Mouse (Mus musculus) bone marrow macrophage, adult 2 months (primary cell): ENCODE data around the gene Cpn2.

Experiments
- CTCF ChIP-seq: IDR thresholded peaks from 2 replicates; pipeline ENCODE4 v1.5.1; 2012; ENCODE audit warnings: low read depth, mild to moderate bottlenecking, low read length, moderate library complexity
- POLR2A ChIP-seq: IDR thresholded peaks from 2 replicates; pipeline ENCODE4 v1.6.1; 2012; ENCODE audit warnings: mild to moderate bottlenecking, low read depth, low read length, borderline replicate concordance

DNA sequence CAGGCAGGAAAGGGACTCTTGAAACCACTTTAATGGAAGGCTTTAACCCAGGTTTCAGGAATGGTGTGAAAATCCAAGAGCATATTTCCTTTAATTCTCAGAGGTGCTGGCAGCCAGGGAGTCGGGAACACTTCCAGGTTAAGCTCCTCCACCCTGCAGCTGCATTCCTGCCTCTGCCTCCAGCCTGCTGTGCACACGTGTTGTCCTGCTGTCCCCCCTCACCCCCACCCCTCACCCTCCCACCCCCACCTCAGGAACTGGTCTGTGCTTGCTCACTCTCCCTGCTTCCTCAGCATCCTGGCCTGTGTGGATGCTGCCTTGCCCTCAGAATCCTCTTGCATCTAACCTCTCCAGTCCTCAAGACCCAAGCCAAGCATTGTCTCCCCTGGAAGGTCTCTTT is 25.7 kb downstream of the Cpn2 start:
- TF ChIP-seq CTCF (no peak), POLR2A (no peak)
